In the genomic region with DNA sequence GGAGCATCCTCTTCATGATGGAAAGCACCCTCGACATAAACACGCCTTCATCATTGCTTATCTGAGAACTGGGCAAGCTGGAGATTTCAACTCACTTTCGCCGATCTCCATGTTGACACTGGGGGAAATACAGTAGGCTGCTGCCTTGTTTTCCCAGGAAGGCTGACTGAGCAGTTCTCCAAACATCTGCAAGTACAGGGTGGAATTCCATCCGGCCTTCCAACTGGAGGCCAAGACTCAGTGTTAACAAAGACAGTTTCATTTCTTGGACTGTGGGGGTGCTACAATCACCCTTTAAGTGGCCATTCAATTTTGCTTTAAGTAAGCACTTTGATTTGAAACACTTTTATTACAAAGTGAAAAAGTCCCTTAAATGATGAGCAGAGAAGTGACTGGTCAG, we compare ENCODE assay signal across 24 mouse cellular contexts.
"Had no signal": no experiment of that assay in that cellular context is flagged by ENCODE, and none has a peak within 500 bp of the region (broad histone marks: within the 10 kb centered on the region; RNA-seq: fewer than 3 reads in every experiment).

No protein-coding gene starts in this region.

- H3K9me3 ChIP-seq: heart, embryonic 13.5 days; heart, embryonic 15.5 days; hindbrain, embryonic 13.5 days; hindbrain, embryonic 15.5 days; kidney, embryonic 15.5 days; limb, embryonic 13.5 days; limb, embryonic 15.5 days; liver, embryonic 12.5 days had no signal

- H3K4me3 ChIP-seq: heart, adult 2 months; heart, embryonic 13.5 days; heart, embryonic 15.5 days; hindbrain, embryonic 13.5 days; hindbrain, embryonic 15.5 days; kidney, embryonic 15.5 days; layer of hippocampus, adult 2 months; left cerebral cortex, adult 2 months; limb, embryonic 13.5 days; limb, embryonic 15.5 days; liver, embryonic 12.5 days had no signal

- H3K27ac ChIP-seq: heart, adult 2 months; heart, embryonic 13.5 days; heart, embryonic 15.5 days; hindbrain, embryonic 13.5 days; hindbrain, embryonic 15.5 days; hindbrain, postnatal 0 days; kidney, embryonic 15.5 days; kidney, postnatal 0 days; layer of hippocampus, adult 2 months; left cerebral cortex, adult 2 months; limb, embryonic 13.5 days; limb, embryonic 15.5 days; liver, embryonic 12.5 days had no signal

- H3K4me1 ChIP-seq: heart, embryonic 15.5 days; hindbrain, embryonic 13.5 days; limb, embryonic 15.5 days had no signal

- DNase-seq: gastrocnemius, postnatal 14 days; gastrocnemius, postnatal 36 days; heart, adult 11 months; heart, adult 2 months; heart, postnatal 14 days; heart, postnatal 36 days; kidney, adult 11 months; kidney, adult 2 months; kidney, adult 9 months; kidney, postnatal 14 days; kidney, postnatal 36 days had no signal

- H3K36me3 ChIP-seq: heart, embryonic 13.5 days; heart, embryonic 15.5 days; hindbrain, embryonic 13.5 days; hindbrain, embryonic 15.5 days; kidney, embryonic 15.5 days; limb, embryonic 13.5 days; limb, embryonic 15.5 days; liver, embryonic 12.5 days had no signal

- H3K27me3 ChIP-seq: hindbrain, embryonic 13.5 days; hindbrain, embryonic 15.5 days; kidney, embryonic 15.5 days; limb, embryonic 13.5 days; limb, embryonic 15.5 days; liver, embryonic 12.5 days had no signal

- H3K4me2 ChIP-seq: heart, embryonic 11.5 days; heart, embryonic 13.5 days; heart, embryonic 15.5 days; hindbrain, embryonic 13.5 days; hindbrain, embryonic 15.5 days; kidney, embryonic 15.5 days; limb, embryonic 13.5 days; limb, embryonic 15.5 days; liver, embryonic 12.5 days had no signal
